In genomic region chr11:44616078-44616787, GRCm38 (mm10) we compare ENCODE assay signal across 8 mouse cellular contexts. TPM values are rescaled to one million over a fixed set of nuclear protein-coding genes. Genes with fewer than 3 reads are reported as not detected.
DNase-seq lines count a peak whose midpoint lies in the region; ATAC-seq and TF ChIP-seq lines count a peak whose summit lies in the region.

No protein-coding gene starts in this region.

- DNase-seq in spleen, adult 2 months (ENCODE audit: low read depth in 1 of 2, low spot score in 2 of 2) = no peak
- no peak for DNase-seq in spleen, postnatal 4 days (ENCODE audit: low spot score in 2 of 2)
- DNase-seq in embryo, embryonic 11 days = no peak
- no peak for DNase-seq in layer of hippocampus, adult 9-11 months

- peak overlapping the region; percentile 82 for H3K27ac ChIP-seq in spleen, adult 2 months (ENCODE audit: insufficient read depth, low read length)
- no peak overlapping the region for H3K27ac ChIP-seq in forebrain, embryonic 16.5 days (ENCODE audit: low read length)
- peak overlapping the region; percentile 80 for H3K27ac ChIP-seq in limb, embryonic 12.5 days
- H3K27ac ChIP-seq in stomach, embryonic 15.5 days = no peak overlapping the region

- WGBS in spleen, adult 2 months = 11% methylated on average over 18 of the region's 18 CpGs
- 10% methylated on average over 18 of the region's 18 CpGs for WGBS in forebrain, embryonic 16.5 days
- 9% methylated on average over 18 of the region's 18 CpGs for WGBS in limb, embryonic 12.5 days
- WGBS in stomach, embryonic 15.5 days = 9% methylated on average over 18 of the region's 18 CpGs

- H3K4me1 ChIP-seq in spleen, adult 2 months (ENCODE audit: control insufficient read depth, insufficient read depth, insufficient read length) = peaks cover 10% of the 10 kb centered on the region
- H3K4me1 ChIP-seq in forebrain, embryonic 16.5 days (replicated peaks; ENCODE audit: control insufficient read depth, insufficient read depth, low read length) = peaks cover 32% of the 10 kb centered on the region
- peaks cover 54% of the 10 kb centered on the region for H3K4me1 ChIP-seq in limb, embryonic 12.5 days (replicated peaks)
- H3K4me1 ChIP-seq in stomach, embryonic 15.5 days = peaks cover 24% of the 10 kb centered on the region

- no peak for ATAC-seq in forebrain, embryonic 16.5 days
- no peak for ATAC-seq in limb, embryonic 12.5 days (ENCODE audit: insufficient number of reproducible peaks, insufficient read depth, low FRiP score, low TSS enrichment, low read depth)
- ATAC-seq in stomach, embryonic 15.5 days (ENCODE audit: insufficient read depth, low FRiP score, low read depth) = no peak
- ATAC-seq in inflammation-experienced regulatory T-cells, adult 6 months = no peak

- TF ChIP-seq CTCF in spleen, adult 2 months (IDR thresholded peaks at IDR 0.05; ENCODE audit: extremely low read depth, insufficient read depth, insufficient read length, insufficient replicate concordance) = no peak

- no peaks in the 10 kb centered on the region for H3K9me3 ChIP-seq in forebrain, embryonic 16.5 days (ENCODE audit: control insufficient read depth, low read length)
- H3K9me3 ChIP-seq in limb, embryonic 12.5 days = no peaks in the 10 kb centered on the region
- H3K9me3 ChIP-seq in stomach, embryonic 15.5 days = no peaks in the 10 kb centered on the region

- H3K9ac ChIP-seq in forebrain, embryonic 16.5 days (replicated peaks; ENCODE audit: low read depth, low read length) = no peak overlapping the region
- H3K9ac ChIP-seq in limb, embryonic 12.5 days (replicated peaks) = peak overlapping the region; percentile 66
- H3K9ac ChIP-seq in stomach, embryonic 15.5 days = no peak overlapping the region

- peak overlapping the region; percentile 72 for H3K4me3 ChIP-seq in spleen, adult 2 months (ENCODE audit: extremely low read depth, insufficient read depth, insufficient read length)
- H3K4me3 ChIP-seq in forebrain, embryonic 16.5 days (replicated peaks; ENCODE audit: low read length) = peak overlapping the region; percentile 39
- H3K4me3 ChIP-seq in limb, embryonic 12.5 days (replicated peaks) = peak overlapping the region; percentile 76
- H3K4me3 ChIP-seq in stomach, embryonic 15.5 days (replicated peaks) = peak overlapping the region; percentile 39

- H3K27me3 ChIP-seq in spleen, adult 2 months (ENCODE audit: control insufficient read depth, insufficient read depth, low read length) = peaks cover 2% of the 10 kb centered on the region; the same call in 1 of the 2 replicates
- peaks cover 67% of the 10 kb centered on the region for H3K27me3 ChIP-seq in forebrain, embryonic 16.5 days (replicated peaks; ENCODE audit: control insufficient read depth, insufficient read depth, low read length)
- peaks cover 74% of the 10 kb centered on the region for H3K27me3 ChIP-seq in limb, embryonic 12.5 days
- peaks cover 73% of the 10 kb centered on the region for H3K27me3 ChIP-seq in stomach, embryonic 15.5 days (replicated peaks)

- no peak for TF ChIP-seq POLR2A in spleen, adult 2 months (IDR thresholded peaks at IDR 0.05; ENCODE audit: low read depth, low read length)

- peaks cover 4% of the 10 kb centered on the region; the same call in 1 of the 2 replicates for H3K36me3 ChIP-seq in spleen, adult 2 months (ENCODE audit: control insufficient read depth, insufficient read depth, low read length)
- no peaks in the 10 kb centered on the region for H3K36me3 ChIP-seq in forebrain, embryonic 16.5 days (ENCODE audit: control insufficient read depth, insufficient read depth)
- H3K36me3 ChIP-seq in limb, embryonic 12.5 days = peaks cover 3% of the 10 kb centered on the region; the same call in 1 of the 2 replicates
- H3K36me3 ChIP-seq in stomach, embryonic 15.5 days = no peaks in the 10 kb centered on the region

- peak overlapping the region; percentile 69 for H3K4me2 ChIP-seq in forebrain, embryonic 16.5 days (ENCODE audit: low read length)
- peak overlapping the region; percentile 82 for H3K4me2 ChIP-seq in limb, embryonic 12.5 days
- peak overlapping the region; percentile 80 for H3K4me2 ChIP-seq in stomach, embryonic 15.5 days

RNA-seq across cellular contexts. Expression of gene Ebf1, which starts 0.9 kb away (rescaled TPM):
- polyA plus RNA-seq in spleen, adult 2 months (2012; rRNA removed) = 26.6 and 40.1 TPM in 2 replicates
- polyA plus RNA-seq in forebrain, embryonic 16.5 days (2015; fragmentation: Nextera tagmentation; extraction: Ambion mirVana) = 33.9 and 43.7 TPM in 2 replicates
- 93.3 and 95.7 TPM in 2 replicates for polyA plus RNA-seq in limb, embryonic 12.5 days (2016; fragmentation: Nextera tagmentation; extraction: Ambion mirVana)
- polyA plus RNA-seq in stomach, embryonic 15.5 days (2015; fragmentation: Nextera tagmentation; extraction: Ambion mirVana) = 11.8 and 12.2 TPM in 2 replicates
- 1 to 10 TPM in 2 of 3 experiments, under 1 TPM in 1; 0.19 to 1.8 (median 1.8) TPM for polyA plus RNA-seq in inflammation-experienced regulatory T-cells, adult 6 months (2017; shearing (Covaris generic))

Comparison
In these comparisons a context has a peak if more than half of its experiments do, and no peak if none do; other contexts are left out.
1. H3K27ac ChIP-seq: peak in spleen, adult 2 months (single experiment) and limb, embryonic 12.5 days (single experiment); none in forebrain, embryonic 16.5 days (single experiment) and stomach, embryonic 15.5 days (single experiment).
2. Peak in every context shown above with its lines, with median percentiles within 50 percentile points of each other: H3K4me3 ChIP-seq and H3K4me2 ChIP-seq.